17 mouse cellular contexts compared by ENCODE assay signal in genomic region chr3:107571205-107571604, GRCm38 (mm10). TPM values are rescaled to one million over a fixed set of nuclear protein-coding genes. Genes with fewer than 3 reads are reported as not detected.
DNase-seq lines count a peak whose midpoint lies in the region; ATAC-seq and TF ChIP-seq lines count a peak whose summit lies in the region.
"Had no signal": no experiment of that assay in that cellular context is flagged by ENCODE, and none has a peak within 500 bp of the region (broad histone marks: within the 10 kb centered on the region; RNA-seq: fewer than 3 reads in every experiment).

No protein-coding gene starts in this region.

- no peak overlapping the region for H3K4me2 ChIP-seq in forebrain, postnatal 0 days (ENCODE audit: low read depth)
- no peak overlapping the region for H3K4me2 ChIP-seq in forebrain, embryonic 12.5 days
- H3K4me2 ChIP-seq in liver, embryonic 14.5 days (ENCODE audit: low read depth) = no peak overlapping the region
- H3K4me2 ChIP-seq: embryonic facial prominence, embryonic 15.5 days; forebrain, embryonic 15.5 days had no signal

- no peaks in the 10 kb centered on the region for H3K4me1 ChIP-seq in forebrain, postnatal 0 days (ENCODE audit: insufficient read depth)
- H3K4me1 ChIP-seq in forebrain, embryonic 12.5 days = no peaks in the 10 kb centered on the region
- H3K4me1 ChIP-seq in liver, embryonic 14.5 days (replicated peaks; ENCODE audit: control insufficient read depth in 2 of 2, insufficient read depth in 2 of 2, low read length in 1 of 2) = no peaks in the 10 kb centered on the region

- WGBS in forebrain, postnatal 0 days = 51% methylated on average over 2 of the region's 2 CpGs
- WGBS in forebrain, embryonic 12.5 days = 55% methylated on average over 2 of the region's 2 CpGs
- 33% methylated on average over 2 of the region's 2 CpGs for WGBS in liver, embryonic 14.5 days (ENCODE audit: insufficient replicate concordance)

- no peak for ATAC-seq in forebrain, postnatal 0 days
- no peak for ATAC-seq in forebrain, embryonic 12.5 days (ENCODE audit: low FRiP score)
- ATAC-seq in liver, embryonic 14.5 days (ENCODE audit: insufficient read depth) = no peak
- 0 out of 4 replicates have a peak, but pooled peaks have one; percentile 7 to 32 for ATAC-seq in hematopoietic stem cell, adult 5-6 weeks (replicated peaks in 1 of 2; ENCODE audit: insufficient read depth in 1 of 2, low FRiP score in 2 of 2, low TSS enrichment in 1 of 2, low read depth in 1 of 2, poor library complexity in 2 of 2, severe bottlenecking in 2 of 2)
- ATAC-seq: forebrain, embryonic 15.5 days had no signal

- H3K9me3 ChIP-seq in forebrain, postnatal 0 days (ENCODE audit: low read length) = no peaks in the 10 kb centered on the region
- no peaks in the 10 kb centered on the region for H3K9me3 ChIP-seq in forebrain, embryonic 12.5 days
- no peaks in the 10 kb centered on the region for H3K9me3 ChIP-seq in liver, embryonic 14.5 days (ENCODE audit: control insufficient read depth, low read length)
- H3K9me3 ChIP-seq: embryonic facial prominence, embryonic 15.5 days; forebrain, embryonic 15.5 days had no signal

- H3K27me3 ChIP-seq in forebrain, postnatal 0 days (ENCODE audit: insufficient read depth, low read length) = no peaks in the 10 kb centered on the region
- peaks cover 9% of the 10 kb centered on the region for H3K27me3 ChIP-seq in forebrain, embryonic 12.5 days
- no peaks in the 10 kb centered on the region for H3K27me3 ChIP-seq in liver, embryonic 14.5 days (ENCODE audit: control insufficient read depth, insufficient read depth, low read length)
- H3K27me3 ChIP-seq: embryonic facial prominence, embryonic 15.5 days; forebrain, embryonic 15.5 days had no signal

- H3K27ac ChIP-seq in forebrain, postnatal 0 days (ENCODE audit: low read depth, low read length) = no peak overlapping the region
- H3K27ac ChIP-seq in forebrain, embryonic 12.5 days = no peak overlapping the region
- H3K27ac ChIP-seq in liver, embryonic 14.5 days = no peak overlapping the region
- H3K27ac ChIP-seq: embryonic facial prominence, embryonic 15.5 days; forebrain, embryonic 15.5 days had no signal

- no peaks in the 10 kb centered on the region for H3K36me3 ChIP-seq in forebrain, postnatal 0 days (ENCODE audit: insufficient read depth)
- no peaks in the 10 kb centered on the region for H3K36me3 ChIP-seq in forebrain, embryonic 12.5 days (replicated peaks)
- no peaks in the 10 kb centered on the region for H3K36me3 ChIP-seq in liver, embryonic 14.5 days (replicated peaks; ENCODE audit: control insufficient read depth, insufficient read depth, low read depth)
- H3K36me3 ChIP-seq: embryonic facial prominence, embryonic 15.5 days; forebrain, embryonic 15.5 days had no signal

- no peak overlapping the region for H3K9ac ChIP-seq in forebrain, postnatal 0 days
- H3K9ac ChIP-seq in forebrain, embryonic 12.5 days = no peak overlapping the region
- H3K9ac ChIP-seq in liver, embryonic 14.5 days (replicated peaks) = no peak overlapping the region
- H3K9ac ChIP-seq: embryonic facial prominence, embryonic 15.5 days; forebrain, embryonic 15.5 days had no signal

- DNase-seq in forebrain, postnatal 0 days = no peak
- no peak for DNase-seq in liver, embryonic 14.5 days (ENCODE audit: low read depth in 3 of 3, low spot score in 3 of 3)
- DNase-seq in liver (no peak), ES-CJ7 (ENCODE audit: low read depth, low spot score) (peak; percentile 30), MN1 (ENCODE audit: low spot score) (no peak)
- DNase-seq in testis, postnatal 10 days (ENCODE audit: low spot score) = no peak
- DNase-seq: cerebellum, postnatal 10 days; gastrocnemius, postnatal 25 days had no signal

- no peak overlapping the region for H3K4me3 ChIP-seq in forebrain, postnatal 0 days (ENCODE audit: low read depth, low read length)
- no peak overlapping the region for H3K4me3 ChIP-seq in forebrain, embryonic 12.5 days (replicated peaks)
- H3K4me3 ChIP-seq in liver, embryonic 14.5 days (ENCODE audit: insufficient read depth in 1 of 2, low read depth in 2 of 2, low read length in 2 of 2) = no peak overlapping the region
- H3K4me3 ChIP-seq: embryonic facial prominence, embryonic 15.5 days; forebrain, embryonic 15.5 days had no signal

- no peak for TF ChIP-seq EP300 in liver, embryonic 14.5 days (IDR thresholded peaks at IDR 0.05; ENCODE audit: low read depth)

- peak; percentile 62 for TF ChIP-seq CTCF in forebrain, postnatal 0 days (IDR thresholded peaks at IDR 0.05; ENCODE audit: low read depth)
- peak; percentile 45 for TF ChIP-seq CTCF in liver, embryonic 14.5 days (IDR thresholded peaks at IDR 0.05; ENCODE audit: low read depth)

RNA-seq across cellular contexts. Expression of gene Ubl4b, which starts 16.3 kb away (rescaled TPM):
- total RNA-seq in forebrain, postnatal 0 days (2014; rRNA removed) = 0.23 TPM in 1 of 2 replicates, not detected in the other
- polyA plus RNA-seq in forebrain, postnatal 0 days (2015; fragmentation: Nextera tagmentation; extraction: Ambion mirVana) = not detected in 2 replicates
- 0.19 and 0.27 TPM in 2 replicates for polyA plus RNA-seq in forebrain, embryonic 12.5 days (2016; fragmentation: Nextera tagmentation; extraction: Ambion mirVana)
- not detected in 2 replicates for polyA plus RNA-seq in liver, embryonic 14.5 days (2012; rRNA removed)
- polyA plus RNA-seq in liver, embryonic 14.5 days (2014; fragmentation: Nextera tagmentation; extraction: Ambion mirVana) = not detected in 2 replicates
- not detected in 2 replicates for total RNA-seq in hematopoietic stem cell, adult 5-6 weeks (2017)
- total RNA-seq: gastrocnemius, postnatal 25 days; heart, postnatal 25 days; layer of hippocampus, postnatal 25 days; megakaryocyte, adult 5-6 weeks had no signal
- polyA plus RNA-seq: embryonic facial prominence, embryonic 15.5 days; forebrain, embryonic 15.5 days; kidney, embryonic 14.5 days had no signal

RNA-seq across cellular contexts. Expression of gene Alx3, which starts 23.6 kb away (rescaled TPM):
- 2.2 and 3.3 TPM in 2 replicates for total RNA-seq in forebrain, postnatal 0 days (2014; rRNA removed)
- polyA plus RNA-seq in forebrain, postnatal 0 days (2015; fragmentation: Nextera tagmentation; extraction: Ambion mirVana) = 3.7 and 5.2 TPM in 2 replicates
- polyA plus RNA-seq in forebrain, embryonic 12.5 days (2016; fragmentation: Nextera tagmentation; extraction: Ambion mirVana) = 8.3 and 8.7 TPM in 2 replicates
- polyA plus RNA-seq in liver, embryonic 14.5 days (2012; rRNA removed) = not detected in 2 replicates
- not detected in 2 replicates for polyA plus RNA-seq in liver, embryonic 14.5 days (2014; fragmentation: Nextera tagmentation; extraction: Ambion mirVana)
- not detected in 2 replicates for total RNA-seq in hematopoietic stem cell, adult 5-6 weeks (2017)
- total RNA-seq: gastrocnemius, postnatal 25 days; heart, postnatal 25 days; megakaryocyte, adult 5-6 weeks had no signal

RNA-seq across cellular contexts. Expression of gene Slc6a17, which starts 53.4 kb away (rescaled TPM):
- 61.2 and 68.9 TPM in 2 replicates for total RNA-seq in forebrain, postnatal 0 days (2014; rRNA removed)
- 20.3 and 22.7 TPM in 2 replicates for polyA plus RNA-seq in forebrain, postnatal 0 days (2015; fragmentation: Nextera tagmentation; extraction: Ambion mirVana)
- polyA plus RNA-seq in forebrain, embryonic 12.5 days (2016; fragmentation: Nextera tagmentation; extraction: Ambion mirVana) = 5.7 and 8.3 TPM in 2 replicates
- 0.12 and 0.15 TPM in 2 replicates for polyA plus RNA-seq in liver, embryonic 14.5 days (2012; rRNA removed)
- 0.11 TPM in 1 of 2 replicates, not detected in the other for polyA plus RNA-seq in liver, embryonic 14.5 days (2014; fragmentation: Nextera tagmentation; extraction: Ambion mirVana)
- total RNA-seq in hematopoietic stem cell, adult 5-6 weeks (2017) = 0.19 and 2.8 TPM in 2 replicates
- total RNA-seq: megakaryocyte, adult 5-6 weeks had no signal

RNA-seq across cellular contexts. Expression of gene Gm10961, which starts 59.9 kb away (rescaled TPM):
- not detected in 2 replicates for total RNA-seq in forebrain, postnatal 0 days (2014; rRNA removed)
- not detected in 2 replicates for polyA plus RNA-seq in forebrain, postnatal 0 days (2015; fragmentation: Nextera tagmentation; extraction: Ambion mirVana)
- not detected in 2 replicates for polyA plus RNA-seq in forebrain, embryonic 12.5 days (2016; fragmentation: Nextera tagmentation; extraction: Ambion mirVana)
- not detected in 2 replicates for polyA plus RNA-seq in liver, embryonic 14.5 days (2012; rRNA removed)
- polyA plus RNA-seq in liver, embryonic 14.5 days (2014; fragmentation: Nextera tagmentation; extraction: Ambion mirVana) = not detected in 2 replicates
- total RNA-seq in hematopoietic stem cell, adult 5-6 weeks (2017) = not detected in 2 replicates
- total RNA-seq: gastrocnemius, postnatal 25 days; heart, postnatal 25 days; layer of hippocampus, postnatal 25 days; megakaryocyte, adult 5-6 weeks had no signal
- polyA plus RNA-seq: embryonic facial prominence, embryonic 15.5 days; forebrain, embryonic 15.5 days; kidney, embryonic 14.5 days; limb, embryonic 14.5 days had no signal

Comparison
In these comparisons a context has a peak if more than half of its experiments do, and no peak if none do; other contexts are left out.
1. ATAC-seq: peak in hematopoietic stem cell, adult 5-6 weeks (2 of 2); none in forebrain, postnatal 0 days (single experiment), forebrain, embryonic 12.5 days (single experiment) and liver, embryonic 14.5 days (single experiment).